Mouse (Mus musculus): ENCODE measurements at regions not wholly inside any gene's neighbourhood (a gene's known extent, or its start where the extent isn't known, plus 50 kb on each side); places are given as distances from the start of the nearest gene placed in this dataset.

Small RNA genes in the stretch of these regions (microRNA-seq; reads per million reads assigned to microRNA genes)
- 0 reads per million in 2 experiments for gene Gm24933 (ENCODE audit: borderline number of aligned reads in 2 of 2)
